Comparison of ENCODE assay signal across 15 mouse cellular contexts in genomic region chr6:28781696-28782095, GRCm38 (mm10). TPM values are rescaled to one million over a fixed set of nuclear protein-coding genes. Genes with fewer than 3 reads are reported as not detected.
A peak's percentile ranks its signal among the peaks of the same experiment; 100 is the strongest.
DNase-seq lines count a peak whose midpoint lies in the region; ATAC-seq lines count a peak whose summit lies in the region.
"Had no signal": no experiment of that assay in that cellular context is flagged by ENCODE, and none has a peak within 500 bp of the region (broad histone marks: within the 10 kb centered on the region; RNA-seq: fewer than 3 reads in every experiment).

No protein-coding gene starts in this region.

- 69% methylated on average over 3 of the region's 3 CpGs for WGBS in forebrain, embryonic 16.5 days
- 81% methylated on average over 3 of the region's 3 CpGs for WGBS in forebrain, embryonic 12.5 days
- 43% methylated on average over 3 of the region's 3 CpGs for WGBS in kidney, embryonic 16.5 days

- no peak overlapping the region for H3K27ac ChIP-seq in forebrain, embryonic 16.5 days (ENCODE audit: low read length)
- H3K27ac ChIP-seq in forebrain, embryonic 12.5 days, result no peak overlapping the region
- no peak overlapping the region for H3K27ac ChIP-seq in kidney, embryonic 16.5 days (ENCODE audit: low read length)
- H3K27ac ChIP-seq: forebrain, embryonic 15.5 days; heart, embryonic 13.5 days; liver, embryonic 14.5 days; midbrain, embryonic 15.5 days had no signal

- no peaks in the 10 kb centered on the region for H3K36me3 ChIP-seq in forebrain, embryonic 16.5 days (ENCODE audit: control insufficient read depth, insufficient read depth)
- H3K36me3 ChIP-seq in forebrain, embryonic 12.5 days (replicated peaks), result no peaks in the 10 kb centered on the region
- no peaks in the 10 kb centered on the region for H3K36me3 ChIP-seq in kidney, embryonic 16.5 days (ENCODE audit: insufficient read depth, low read length)
- H3K36me3 ChIP-seq: forebrain, embryonic 15.5 days; heart, embryonic 13.5 days; midbrain, embryonic 15.5 days had no signal

- no peaks in the 10 kb centered on the region for H3K9me3 ChIP-seq in forebrain, embryonic 16.5 days (ENCODE audit: control insufficient read depth, low read length)
- no peaks in the 10 kb centered on the region for H3K9me3 ChIP-seq in forebrain, embryonic 12.5 days
- H3K9me3 ChIP-seq in kidney, embryonic 16.5 days (ENCODE audit: low read length), result no peaks in the 10 kb centered on the region
- H3K9me3 ChIP-seq: forebrain, embryonic 15.5 days; G1E; heart, embryonic 13.5 days; midbrain, embryonic 15.5 days had no signal

- H3K4me2 ChIP-seq in forebrain, embryonic 16.5 days (ENCODE audit: low read length), result no peak overlapping the region
- H3K4me2 ChIP-seq in forebrain, embryonic 12.5 days, result no peak overlapping the region
- H3K4me2 ChIP-seq in kidney, embryonic 16.5 days (replicated peaks; ENCODE audit: low read depth, low read length), result no peak overlapping the region
- H3K4me2 ChIP-seq: forebrain, embryonic 15.5 days; heart, embryonic 13.5 days; midbrain, embryonic 15.5 days had no signal

- peak; percentile 57; the same call in 1 of the 2 replicates for ATAC-seq in forebrain, embryonic 16.5 days
- ATAC-seq in forebrain, embryonic 12.5 days (ENCODE audit: low FRiP score), result no peak
- ATAC-seq in kidney, embryonic 16.5 days (ENCODE audit: low FRiP score, low TSS enrichment), result peak; percentile 54; the same call in 1 of the 2 replicates
- ATAC-seq in inflammation-experienced regulatory T-cells, adult 6 months, result no peak
- ATAC-seq: forebrain, embryonic 15.5 days; midbrain, embryonic 15.5 days had no signal

- no peaks in the 10 kb centered on the region for H3K27me3 ChIP-seq in forebrain, embryonic 16.5 days (replicated peaks; ENCODE audit: control insufficient read depth, insufficient read depth, low read length)
- no peaks in the 10 kb centered on the region for H3K27me3 ChIP-seq in forebrain, embryonic 12.5 days
- H3K27me3 ChIP-seq in kidney, embryonic 16.5 days (ENCODE audit: insufficient read depth, low read length), result no peaks in the 10 kb centered on the region
- H3K27me3 ChIP-seq: forebrain, embryonic 15.5 days; heart, embryonic 13.5 days; midbrain, embryonic 15.5 days had no signal

- H3K9ac ChIP-seq in forebrain, embryonic 16.5 days (replicated peaks; ENCODE audit: low read depth, low read length), result no peak overlapping the region
- H3K9ac ChIP-seq in forebrain, embryonic 12.5 days, result no peak overlapping the region
- no peak overlapping the region for H3K9ac ChIP-seq in kidney, embryonic 16.5 days (replicated peaks; ENCODE audit: low read length)
- H3K9ac ChIP-seq: forebrain, embryonic 15.5 days; heart, embryonic 13.5 days; liver, embryonic 14.5 days; midbrain, embryonic 15.5 days had no signal

- DNase-seq in kidney, postnatal 25 days, result no peak
- peak; percentile 68 for DNase-seq in NIH3T3 (ENCODE audit: low read depth)
- peak; percentile 70 to 71 for DNase-seq in left cerebral cortex, adult 9 months (ENCODE audit: low spot score in 2 of 2)
- DNase-seq in urinary bladder, postnatal 14 days (ENCODE audit: low spot score), result no peak
- DNase-seq: embryo, embryonic 11 days; thymus, postnatal 36 days had no signal

- H3K4me1 ChIP-seq in forebrain, embryonic 16.5 days (replicated peaks; ENCODE audit: control insufficient read depth, insufficient read depth, low read length), result peaks cover 6% of the 10 kb centered on the region
- peaks cover 33% of the 10 kb centered on the region for H3K4me1 ChIP-seq in forebrain, embryonic 12.5 days
- peaks cover 10% of the 10 kb centered on the region; the same call in 1 of the 2 replicates for H3K4me1 ChIP-seq in kidney, embryonic 16.5 days (ENCODE audit: insufficient read depth, low read length)

- H3K4me3 ChIP-seq in forebrain, embryonic 16.5 days (replicated peaks; ENCODE audit: low read length), result no peak overlapping the region
- no peak overlapping the region for H3K4me3 ChIP-seq in forebrain, embryonic 12.5 days (replicated peaks)
- no peak overlapping the region for H3K4me3 ChIP-seq in kidney, embryonic 16.5 days (ENCODE audit: low read length)
- H3K4me3 ChIP-seq: forebrain, embryonic 15.5 days; heart, embryonic 13.5 days; midbrain, embryonic 15.5 days had no signal

RNA-seq across cellular contexts. Expression of gene Lrrc4, which starts 49.9 kb away (rescaled TPM):
- 7.4 and 8.4 TPM in 2 replicates for polyA plus RNA-seq in forebrain, embryonic 16.5 days (2015; fragmentation: Nextera tagmentation; extraction: Ambion mirVana)
- 3.0 and 3.1 TPM in 2 replicates for polyA plus RNA-seq in forebrain, embryonic 12.5 days (2016; fragmentation: Nextera tagmentation; extraction: Ambion mirVana)
- polyA plus RNA-seq in kidney, embryonic 16.5 days (2015; fragmentation: Nextera tagmentation; extraction: Ambion mirVana), result 1.6 TPM in 2 replicates
- polyA plus RNA-seq in inflammation-experienced regulatory T-cells, adult 6 months (2017; shearing (Covaris generic)), result under 1 TPM in 2 of 3 experiments, not detected in 1; 0.20 to 0.31 TPM
- polyA plus RNA-seq: G1E had no signal

Comparison
In these comparisons a context has a peak if more than half of its experiments do, and no peak if none do; other contexts are left out.
1. ATAC-seq: peak in forebrain, embryonic 16.5 days (single experiment) and kidney, embryonic 16.5 days (single experiment); none in forebrain, embryonic 12.5 days (single experiment) and inflammation-experienced regulatory T-cells, adult 6 months (single experiment).
2. DNase-seq: peak in NIH3T3 (single experiment) and left cerebral cortex, adult 9 months (2 of 2); none in kidney, postnatal 25 days (0 of 2) and urinary bladder, postnatal 14 days (single experiment).